Mouse (Mus musculus) midbrain, postnatal 0 days (tissue): ENCODE results near the gene Ccs. TPM values are rescaled to one million over a fixed set of nuclear protein-coding genes. Genes with fewer than 3 reads are reported as not detected.

Source experiments
- ATAC-seq: fragments of 200-750 bp; cut with Nextera tagmentation; 2 replicates; pipeline ENCODE4 v1.8.0; 2017; ENCODE audit warnings: moderate number of reproducible peaks, mild to moderate bottlenecking, moderate TSS enrichment, moderate library complexity; ENCODE audit not compliant: low FRiP score
- DNase-seq: peaks from one replicate; pipeline ENCODE4 v3.0.0-alpha.2; 2015; ENCODE audit warnings: low spot score
- H3K27ac ChIP-seq: fragments of 300-500 bp; sonication (generic); 2 replicates; pipeline ENCODE4 v1.5.1; 2014; ENCODE audit warnings: low read depth, mild to moderate bottlenecking, low read length, mixed read lengths
- H3K27me3 ChIP-seq: fragments of 300-500 bp; sonication (generic); 2 replicates; pipeline ENCODE4 v1.6.1; 2014; ENCODE audit warnings: low read length, control low read depth, mixed read lengths; ENCODE audit not compliant: insufficient read depth
- H3K36me3 ChIP-seq: fragments of 300-500 bp; sonication (generic); 2 replicates; pipeline ENCODE4 v1.6.1; 2014; ENCODE audit warnings: low read length, control low read depth, mixed read lengths; ENCODE audit not compliant: insufficient read depth
- H3K4me1 ChIP-seq: fragments of 300-500 bp; sonication (generic); 2 replicates; pipeline ENCODE4 v1.6.1; 2014; ENCODE audit warnings: mild to moderate bottlenecking, control low read depth, antibody characterized with exemption, low read length, mixed read lengths; ENCODE audit not compliant: insufficient read depth
- H3K4me2 ChIP-seq: fragments of 300-500 bp; sonication (generic); 2 replicates; pipeline ENCODE4 v1.6.1; 2014; ENCODE audit warnings: low read depth, mild to moderate bottlenecking, low read length, mixed read lengths; ENCODE audit not compliant: poor library complexity, severe bottlenecking
- H3K4me3 ChIP-seq: fragments of 300-500 bp; sonication (generic); 2 replicates; pipeline ENCODE4 v1.5.1; 2014; ENCODE audit warnings: low read depth, mild to moderate bottlenecking, low read length, moderate library complexity
- H3K9ac ChIP-seq: fragments of 300-500 bp; sonication (generic); replicated peaks from 2 replicates; pipeline ENCODE4 v1.6.1; 2014; ENCODE audit warnings: mild to moderate bottlenecking, low read length, moderate library complexity, mixed read lengths; ENCODE audit not compliant: poor library complexity, severe bottlenecking
- H3K9me3 ChIP-seq: fragments of 300-500 bp; sonication (generic); 2 replicates; pipeline ENCODE4 v1.6.1; 2016; ENCODE audit warnings: low read length, control low read depth
- CTCF ChIP-seq: IDR thresholded peaks from 2 replicates; pipeline ENCODE4 v1.5.1; 2016; ENCODE audit warnings: antibody characterized with exemption, mild to moderate bottlenecking
- WGBS: fragments of 180-500 bp; shearing (Covaris S2); extraction: QIAGEN DNeasy Blood & Tissue Kit; methylation state at CpG from one replicate; pipeline ENCODE4 v1.1.7; 2014; 5-methylcytosine and 5-hydroxymethylcytosine counted together
- polyA plus RNA-seq: library from polyadenylated mRNA; unstranded; fragments of >200 nt; fragmentation: Nextera tagmentation; extraction: Ambion mirVana; gene quantifications from 2 replicates; pipeline ENCODE4 v1.2.1, GENCODE M21; 2015
- total RNA-seq: library from RNA; depleted of rRNA; stranded (reverse); fragments of >200 nt; gene quantifications from 2 replicates; pipeline ENCODE4 v1.2.3, GENCODE M21; 2014; rRNA removed

The Ccs gene
- total RNA-seq (19.9 and 20.0 TPM in 2 replicates), polyA plus RNA-seq (40.1 and 42.6 TPM in 2 replicates)

- peaks cover 18% of the 10 kb centered on the region for H3K27me3 ChIP-seq
- H3K27ac ChIP-seq: peak within 1 kb of the TSS; percentile 38; the same call in 1 of the 2 replicates
- H3K9ac ChIP-seq: peak within 1 kb of the TSS; percentile 64
- H3K4me3 ChIP-seq: peak within 1 kb of the TSS; percentile 63
- no peak for TF ChIP-seq CTCF
- DNase-seq (peak; percentile 97), ATAC-seq (peak; percentile 96)
- no peaks in the 10 kb centered on the region for H3K9me3 ChIP-seq
- H3K4me1 ChIP-seq: peaks cover 10% of the 10 kb centered on the region
- no peaks in the 10 kb centered on the region for H3K36me3 ChIP-seq
- H3K4me2 ChIP-seq: peak within 1 kb of the TSS; percentile 96
- WGBS: 1% methylated on average over 25 of the region's 25 CpGs
Observed at GRCm38 (mm10) chr19:4839149-4839548, at the start of gene Ccs, which contains the start of gene Ccdc87. TSS of gene Ccs (minus strand) at chr19:4839332. TSS of gene Ccdc87 (plus strand) at chr19:4839366.

DNA sequence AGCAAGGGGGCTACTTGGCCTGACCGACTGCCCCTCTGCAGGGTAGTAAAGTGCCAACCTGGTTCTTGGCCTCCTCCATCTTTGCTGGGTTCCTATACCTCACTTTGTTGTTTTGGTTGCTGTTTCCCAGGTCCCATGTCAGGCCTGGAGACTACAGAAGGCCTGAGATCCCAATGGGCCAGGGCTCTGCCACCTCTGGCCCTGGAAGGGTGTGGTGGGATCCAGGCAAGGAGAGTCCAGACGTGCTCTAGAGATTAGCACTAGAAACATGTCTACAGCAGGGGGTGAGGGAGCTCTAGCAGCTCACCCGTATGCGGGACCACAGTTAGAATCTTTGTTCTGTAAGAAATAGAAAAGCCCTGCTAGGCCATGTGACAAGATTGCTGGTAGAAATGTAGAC is 44.8 kb upstream of the Ccs start:
- DNase-seq (no peak), ATAC-seq (no peak)
- no peak overlapping the region for H3K4me3 ChIP-seq
- no peaks in the 10 kb centered on the region for H3K4me1 ChIP-seq
- 92% methylated on average over 4 of the region's 4 CpGs for WGBS
- no peak overlapping the region for H3K27ac ChIP-seq
- no peaks in the 10 kb centered on the region for H3K9me3 ChIP-seq
- peaks cover 6% of the 10 kb centered on the region; the same call in 1 of the 2 replicates for H3K36me3 ChIP-seq
- H3K4me2 ChIP-seq: no peak overlapping the region
- H3K9ac ChIP-seq: no peak overlapping the region
- TF ChIP-seq CTCF: no peak
- no peaks in the 10 kb centered on the region for H3K27me3 ChIP-seq

DNA sequence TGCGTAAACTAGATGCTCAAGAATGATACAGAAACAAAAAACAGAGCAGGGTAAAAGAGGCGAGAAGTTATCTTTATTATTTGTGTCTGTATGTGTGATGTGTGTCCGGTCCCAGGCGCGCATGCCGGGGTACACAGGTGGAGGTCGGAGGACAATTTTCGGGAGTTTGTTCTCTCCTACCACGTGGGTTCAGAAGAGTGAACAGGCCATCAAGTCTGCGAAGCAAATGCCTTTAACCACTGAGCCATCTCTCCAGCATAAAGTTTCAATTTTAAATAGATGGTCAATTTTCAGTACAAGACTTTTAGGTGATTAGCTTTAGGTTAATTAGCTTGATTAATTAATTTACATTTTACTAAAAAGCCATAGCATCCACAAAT is 40.2 kb upstream of the Ccs start:
- no peak overlapping the region for H3K27ac ChIP-seq
- no peak for TF ChIP-seq CTCF
- ATAC-seq (no peak), DNase-seq (no peak)
- peak overlapping the region; percentile 88 for H3K4me2 ChIP-seq
- peak overlapping the region; percentile 94; the same call in 1 of the 2 replicates for H3K9ac ChIP-seq
- 66% methylated on average over 10 of the region's 10 CpGs for WGBS
- H3K27me3 ChIP-seq: no peaks in the 10 kb centered on the region
- H3K4me1 ChIP-seq: peaks cover 6% of the 10 kb centered on the region; the same call in 1 of the 2 replicates
- peaks cover 6% of the 10 kb centered on the region; the same call in 1 of the 2 replicates for H3K36me3 ChIP-seq
- no peaks in the 10 kb centered on the region for H3K9me3 ChIP-seq
- peak overlapping the region; percentile 86 for H3K4me3 ChIP-seq

GRCm38 (mm10) chr19:4878405-4879323 is 39.5 kb upstream of the Ccs start, which contains the start of gene Zdhhc24:
TSS of gene Zdhhc24 (plus strand) at chr19:4878668.
- Histone ChIP-seq H3K27ac (peak within 1 kb of the TSS; percentile 85), H3K27me3 (no peaks in the 10 kb centered on the region)
- WGBS: 1% methylated on average over 52 of the region's 52 CpGs

DNA sequence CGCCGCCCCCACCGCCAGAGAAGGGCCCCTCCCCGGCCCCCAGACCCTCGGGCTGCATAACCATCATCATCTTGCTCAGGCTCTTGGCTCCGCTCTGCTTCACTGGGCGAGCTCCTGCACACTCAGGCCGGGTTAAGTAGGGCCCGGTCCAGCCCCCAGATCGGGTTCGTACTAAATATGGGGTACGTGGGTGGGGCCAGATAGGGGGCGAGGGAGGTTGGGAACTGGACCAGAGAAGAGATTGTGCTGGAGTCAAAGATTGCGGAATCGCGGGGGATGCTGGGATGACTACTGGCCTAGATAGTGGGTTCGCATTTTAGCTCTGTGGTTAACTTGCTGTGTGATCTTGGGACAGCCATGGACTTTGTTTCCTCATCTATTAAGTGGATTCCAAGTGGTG is 38.7 kb upstream of the Ccs start, which contains the start of gene Actn3:
TSS of gene Actn3 (minus strand) at position 125 of the 400 bp plus-strand sequence.
- Histone ChIP-seq H3K4me2 (peak within 1 kb of the TSS; percentile 88), H3K9me3 (no peaks in the 10 kb centered on the region), H3K27ac (peak within 1 kb of the TSS; percentile 85), H3K36me3 (no peaks in the 10 kb centered on the region), H3K9ac (peak within 1 kb of the TSS; percentile 94), H3K4me3 (peak within 1 kb of the TSS; percentile 86), H3K27me3 (no peaks in the 10 kb centered on the region), H3K4me1 (peaks cover 6% of the 10 kb centered on the region; the same call in 1 of the 2 replicates)
- TF ChIP-seq CTCF: no peak
- DNase-seq (no peak), ATAC-seq (no peak)
- WGBS: 5% methylated on average over 17 of the region's 17 CpGs

More at GRCm38 (mm10) chr19:4878405-4879323, 39.5 kb upstream of the Ccs start, which contains the start of gene Zdhhc24:
- peaks cover 6% of the 10 kb centered on the region; the same call in 1 of the 2 replicates for H3K4me1 ChIP-seq
- peak; percentile 97 for DNase-seq
- H3K4me2 ChIP-seq: peak within 1 kb of the TSS; percentile 88
- peaks cover 6% of the 10 kb centered on the region; the same call in 1 of the 2 replicates for H3K36me3 ChIP-seq
- H3K4me3 ChIP-seq: peak within 1 kb of the TSS; percentile 86
- no peak for TF ChIP-seq CTCF
- H3K9me3 ChIP-seq: no peaks in the 10 kb centered on the region
- peak within 1 kb of the TSS; percentile 94 for H3K9ac ChIP-seq
- ATAC-seq: peak; percentile 98
